Mouse (Mus musculus): ENCODE results near the gene Ptp4a2. TPM values are rescaled to one million over a fixed set of nuclear protein-coding genes. Genes with fewer than 3 reads are reported as not detected.

The Ptp4a2 gene
- total RNA-seq (2023), result 328 TPM

DNA sequence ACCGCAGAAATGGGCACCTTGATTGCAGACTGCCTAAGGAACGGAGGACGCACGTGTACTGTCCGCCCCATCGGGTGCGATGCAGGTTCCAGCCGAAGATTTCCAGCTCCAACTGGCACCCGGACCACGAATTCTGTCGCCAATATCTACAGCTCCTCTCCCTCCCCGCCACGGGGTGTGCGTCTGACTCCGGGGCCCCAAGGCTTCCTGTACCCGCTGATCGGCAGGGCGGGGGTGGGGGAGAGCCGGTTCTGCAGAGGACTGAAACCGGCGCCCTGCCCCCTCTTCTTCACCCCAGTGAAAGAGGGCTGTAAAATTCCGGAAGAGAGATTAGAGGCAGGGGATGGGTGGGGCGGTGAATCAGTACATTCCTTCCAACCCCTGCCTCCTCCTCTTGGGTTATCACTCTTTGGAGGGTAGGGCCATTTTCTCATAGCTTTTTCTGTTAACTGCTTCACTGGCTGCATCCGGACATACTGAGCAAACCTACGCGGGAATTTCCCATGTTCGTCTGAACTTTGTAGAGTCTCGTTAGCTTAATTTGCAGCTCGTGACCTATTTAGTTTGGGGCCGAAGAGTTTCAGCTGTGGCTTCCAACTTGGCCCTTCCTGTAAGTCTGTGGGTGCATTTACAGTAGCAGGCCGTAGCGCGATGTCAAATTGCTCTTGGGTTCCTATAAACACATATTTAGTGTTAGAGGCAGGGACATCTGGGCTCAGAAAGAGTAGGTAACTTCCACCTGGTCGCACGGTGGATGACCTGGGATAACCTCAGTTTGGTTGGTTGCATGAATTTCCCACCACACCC, at the start of gene Ptp4a2:
Gene Ptp4a2, plus strand, starts transcription at position 422 of the 807 bp plus-strand sequence.

Other genes with a start within 250 kb of the Ptp4a2 start
- 793 TPM for gene Lck, start 237.6 kb upstream of the Ptp4a2 start, total RNA-seq (2023)
- gene Fam167b, start 232.7 kb upstream of the Ptp4a2 start, total RNA-seq (2023), result not detected
- gene Eif3i, start 210.6 kb upstream of the Ptp4a2 start, total RNA-seq (2023), result 175 TPM
- 133 TPM for gene Tmem234, start 210.6 kb upstream of the Ptp4a2 start, total RNA-seq (2023)
- gene Dcdc2b, start 197.0 kb upstream of the Ptp4a2 start, total RNA-seq (2023), result 4.4 TPM
- gene Iqcc, start 192.1 kb upstream of the Ptp4a2 start, total RNA-seq (2023), result 22.7 TPM
- gene Ccdc28b, start 187.3 kb upstream of the Ptp4a2 start, total RNA-seq (2023), result 8.2 TPM
- 55.2 TPM for gene Txlna, start 170.2 kb upstream of the Ptp4a2 start, total RNA-seq (2023)
- gene Kpna6, start 138.5 kb upstream of the Ptp4a2 start, total RNA-seq (2023), result 31.3 TPM
- 13.5 TPM for gene Tmem39b, start 114.4 kb upstream of the Ptp4a2 start, total RNA-seq (2023)
- gene Khdrbs1, start 68.9 kb upstream of the Ptp4a2 start, total RNA-seq (2023), result 132 TPM
- gene Spocd1, start 118.0 kb downstream of the Ptp4a2 start, total RNA-seq (2023), result not detected
- 0.27 TPM for gene Adgrb2, start 173.7 kb downstream of the Ptp4a2 start, total RNA-seq (2023)
- 1.7 TPM for gene Col16a1, start 236.6 kb downstream of the Ptp4a2 start, total RNA-seq (2023)

All from CD4-positive naive resting alpha-beta T cell, adult 57 days (primary cell).